Mouse (Mus musculus) MEL (cell line): Measurements from ENCODE around the gene Eif2s2. TPM values are rescaled to one million over a fixed set of nuclear protein-coding genes. Genes with fewer than 3 reads are reported as not detected.

Experiments
- DNase-seq: peaks from one replicate; pipeline ENCODE4 v3.0.0; 2011; ENCODE audit warnings: low read depth, low spot score
- H3K27ac ChIP-seq: 2 replicates; pipeline ENCODE4 v1.5.1; 2012; ENCODE audit warnings: low read depth, mild to moderate bottlenecking, control low read depth, low read length, moderate library complexity; ENCODE audit not compliant: control insufficient read depth
- H3K27me3 ChIP-seq, 2 experiments: fragments of 150-350 bp in 1 of 2; sonication (generic) in 1 of 2; 2 replicates each; pipeline ENCODE4 v1.6.1; 2012; ENCODE audit warnings: low read length in 2 of 2, mild to moderate bottlenecking in 2 of 2, improper control_type of control experiment in 1 of 2, moderate library complexity in 1 of 2; ENCODE audit not compliant: insufficient read depth in 2 of 2, control insufficient read depth in 1 of 2
- H3K36me3 ChIP-seq, 2 experiments: 2 replicates each; pipeline ENCODE4 v1.6.1; 2012 to 2014; ENCODE audit warnings: low read length in 2 of 2, improper control_type of control experiment in 1 of 2, inconsistent platforms in 1 of 2, mild to moderate bottlenecking in 1 of 2; ENCODE audit not compliant: insufficient read depth in 2 of 2, control insufficient read depth in 1 of 2
- H3K4me1 ChIP-seq, 2 experiments: fragments of 150-350 bp in 1 of 2; sonication (generic) in 1 of 2; 2 replicates each; pipeline ENCODE4 v1.6.1; 2012; ENCODE audit warnings: low read length in 2 of 2, improper control_type of control experiment in 1 of 2, mild to moderate bottlenecking in 1 of 2; ENCODE audit not compliant: insufficient read depth in 2 of 2, control insufficient read depth in 1 of 2
- H3K4me3 ChIP-seq, 2 experiments: fragments of 150-350 bp in 1 of 2; sonication (generic) in 1 of 2; 2 replicates each; pipeline ENCODE4 v1.5.1; 2012; ENCODE audit warnings: low read depth in 2 of 2, low read length in 2 of 2, mild to moderate bottlenecking in 2 of 2, moderate library complexity in 2 of 2, control low read depth in 1 of 2, improper control_type of control experiment in 1 of 2; ENCODE audit not compliant: control insufficient read depth in 1 of 2, insufficient read depth in 1 of 2
- H3K79me2 ChIP-seq: 2 replicates; pipeline ENCODE4 v1.6.1; 2012; ENCODE audit warnings: mild to moderate bottlenecking, low read length, moderate library complexity; ENCODE audit not compliant: control insufficient read depth, poor library complexity, insufficient read depth
- H3K9ac ChIP-seq: 2 replicates; pipeline ENCODE4 v1.6.1; 2012; ENCODE audit warnings: low read depth, mild to moderate bottlenecking, control low read depth, low read length, moderate library complexity; ENCODE audit not compliant: control insufficient read depth, poor library complexity, severe bottlenecking
- H3K9me3 ChIP-seq: fragments of 150-350 bp; sonication (generic); replicated peaks from 2 replicates; pipeline ENCODE4 v1.6.1; 2012; ENCODE audit warnings: mild to moderate bottlenecking, low read length, improper control_type of control experiment, moderate library complexity; ENCODE audit not compliant: insufficient read depth
- BHLHE40 ChIP-seq: IDR thresholded peaks from 2 replicates; pipeline ENCODE4 v1.6.1; 2012; ENCODE audit warnings: low read depth, mild to moderate bottlenecking, inconsistent platforms, low read length, improper control_type of control experiment, borderline replicate concordance
- CHD2 ChIP-seq: IDR thresholded peaks from 2 replicates; pipeline ENCODE4 v1.6.1; 2011; ENCODE audit warnings: low read length, improper control_type of control experiment
- CTCF ChIP-seq, 3 experiments: IDR thresholded peaks in 2 of 3; conservative IDR thresholded peaks in 1 of 3; 2 replicates each; pipeline ENCODE4 v1.5.1; 2011 to 2012; ENCODE audit warnings: low read length in 3 of 3, low read depth in 2 of 3, mild to moderate bottlenecking in 2 of 3, improper control_type of control experiment in 1 of 3, inconsistent platforms in 1 of 3, mixed read lengths in 1 of 3, moderate library complexity in 1 of 3; ENCODE audit not compliant: control insufficient read depth in 1 of 3, insufficient read depth in 1 of 3, poor library complexity in 1 of 3, severe bottlenecking in 1 of 3
- E2F4 ChIP-seq: IDR thresholded peaks from 2 replicates; pipeline ENCODE4 v1.6.1; 2011; ENCODE audit warnings: low read depth, low read length, improper control_type of control experiment, borderline replicate concordance
- ELF1 ChIP-seq: IDR thresholded peaks from 2 replicates; pipeline ENCODE4 v1.6.1; 2014; ENCODE audit warnings: low read depth, mild to moderate bottlenecking, inconsistent platforms, low read length, improper control_type of control experiment, moderate library complexity
- GABPA ChIP-seq: IDR thresholded peaks from 2 replicates; pipeline ENCODE4 v1.6.1; 2012; ENCODE audit warnings: low read depth, mild to moderate bottlenecking, inconsistent platforms, low read length, improper control_type of control experiment, moderate library complexity
- JUND ChIP-seq: IDR thresholded peaks from 2 replicates; pipeline ENCODE4 v1.6.1; 2011; ENCODE audit warnings: low read depth, mild to moderate bottlenecking, improper control_type of control experiment, low read length
- MAX ChIP-seq: IDR thresholded peaks from 2 replicates; pipeline ENCODE4 v1.6.1; 2011; ENCODE audit warnings: low read length, improper control_type of control experiment
- MXI1 ChIP-seq: IDR thresholded peaks from 2 replicates; pipeline ENCODE4 v1.6.1; 2011; ENCODE audit warnings: mild to moderate bottlenecking, low read depth, low read length, improper control_type of control experiment
- POLR2A ChIP-seq, 2 experiments: IDR thresholded peaks; 2 replicates each; pipeline ENCODE4 v1.6.1; 2011 to 2012; ENCODE audit warnings: low read length in 2 of 2, mild to moderate bottlenecking in 2 of 2, control low read depth in 1 of 2, improper control_type of control experiment in 1 of 2, low read depth in 1 of 2, moderate library complexity in 1 of 2; ENCODE audit not compliant: control insufficient read depth in 1 of 2, insufficient read depth in 1 of 2, poor library complexity in 1 of 2
- POLR2AphosphoS5 ChIP-seq: IDR thresholded peaks from 2 replicates; pipeline ENCODE4 v1.6.1; 2012; ENCODE audit warnings: low read depth, borderline replicate concordance, mild to moderate bottlenecking, inconsistent platforms, low read length, moderate library complexity, mixed read lengths
- RAD21 ChIP-seq: IDR thresholded peaks from 2 replicates; pipeline ENCODE4 v1.6.1; 2011; ENCODE audit warnings: mild to moderate bottlenecking, low read depth, low read length, improper control_type of control experiment
- RCOR1 ChIP-seq: IDR thresholded peaks from 2 replicates; pipeline ENCODE4 v1.6.1; 2012; ENCODE audit warnings: low read depth, mild to moderate bottlenecking, inconsistent platforms, low read length, improper control_type of control experiment
- UBTF ChIP-seq: IDR thresholded peaks from 2 replicates; pipeline ENCODE4 v1.6.1; 2012; ENCODE audit warnings: low read depth, mild to moderate bottlenecking, inconsistent platforms, low read length, improper control_type of control experiment, moderate library complexity, borderline replicate concordance; ENCODE audit not compliant: insufficient read depth
- ZC3H11A ChIP-seq: IDR thresholded peaks from 2 replicates; pipeline ENCODE4 v1.6.1; 2012; ENCODE audit warnings: low read depth, mild to moderate bottlenecking, inconsistent platforms, low read length, improper control_type of control experiment
- ZKSCAN1 ChIP-seq: IDR thresholded peaks from 2 replicates; pipeline ENCODE4 v1.6.1; 2012; ENCODE audit warnings: low read depth, mild to moderate bottlenecking, inconsistent platforms, low read length, improper control_type of control experiment, moderate library complexity
- ZMIZ1 ChIP-seq: IDR thresholded peaks from 2 replicates; pipeline ENCODE4 v1.6.1; 2012; ENCODE audit warnings: low read depth, mild to moderate bottlenecking, inconsistent platforms, low read length, improper control_type of control experiment, moderate library complexity
- polyA plus RNA-seq, 2 experiments: library from polyadenylated mRNA; stranded (reverse) in 1 of 2; unstranded in 1 of 2; fragments of >175 nt in 1 of 2; fragments of >200 nt in 1 of 2; gene quantifications; 2 replicates each; pipeline versions ENCODE4 v1.2.1 to v1.2.4; 2012; ENCODE audit warnings: low replicate concordance in 2 of 2, low read depth in 1 of 2; ENCODE audit not compliant: insufficient read length in 2 of 2, insufficient read depth in 1 of 2, missing spikeins in 1 of 2
- total RNA-seq: library from RNA; depleted of rRNA; stranded (reverse); fragments of 300-350 nt; gene quantifications from 2 replicates; pipeline ENCODE4 v1.2.3, GENCODE M21; 2012; rRNA removed

Eif2s2 gene
- total and polyA plus RNA-seq, 3 experiments = 105 to 274 (median 172) TPM

DNA sequence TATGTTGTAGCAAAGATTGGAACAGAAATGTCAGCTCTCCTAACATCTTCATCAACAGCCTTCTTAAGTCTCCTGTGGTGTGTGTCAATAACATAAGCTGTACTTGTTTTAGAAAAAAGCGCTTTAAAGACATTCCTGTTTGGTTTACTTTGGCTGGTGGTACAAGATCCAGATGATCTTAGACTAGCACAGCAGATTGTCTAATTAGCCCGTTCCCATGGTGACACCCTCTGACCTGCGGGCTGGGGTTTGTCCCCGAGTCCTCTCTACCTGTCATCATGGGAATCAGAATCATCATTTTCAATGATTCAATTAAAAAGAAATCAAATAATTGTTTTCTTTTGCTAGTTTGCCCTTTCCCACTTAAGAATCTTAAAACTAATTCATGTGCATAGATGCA lies 65.2 kb downstream of the Eif2s2 start:
- H3K4me3 ChIP-seq = no peak overlapping the region
- H3K4me1 ChIP-seq = peaks cover 9 to 11% of the 10 kb centered on the region in 2 experiments
- no peak overlapping the region for H3K27ac ChIP-seq
- H3K36me3 ChIP-seq = peaks cover 3 to 21% of the 10 kb centered on the region in 2 experiments
- DNase-seq = no peak
- peaks cover 27% of the 10 kb centered on the region for H3K79me2 ChIP-seq
- H3K9me3 ChIP-seq = no peaks in the 10 kb centered on the region
- TF ChIP-seq ZMIZ1 = no peak
- TF ChIP-seq CHD2 = no peak
- TF ChIP-seq ZKSCAN1 = no peak
- no peak for TF ChIP-seq BHLHE40
- no peak for TF ChIP-seq CTCF (IDR thresholded peaks at IDR 0.05 in 2 of 3, conservative IDR thresholded peaks at IDR 0.05 in 1 of 3; ENCODE audit: control insufficient read depth in 1 of 3, insufficient read depth in 1 of 3, low read depth in 2 of 3, low read length in 3 of 3, poor library complexity in 1 of 3, severe bottlenecking in 1 of 3)
- TF ChIP-seq POLR2AphosphoS5 = no peak
- TF ChIP-seq JUND = no peak
- TF ChIP-seq RAD21 = no peak
- TF ChIP-seq MXI1 = no peak
- no peak for TF ChIP-seq E2F4
- no peaks in the 10 kb centered on the region for H3K27me3 ChIP-seq
- H3K9ac ChIP-seq = no peak overlapping the region

DNA sequence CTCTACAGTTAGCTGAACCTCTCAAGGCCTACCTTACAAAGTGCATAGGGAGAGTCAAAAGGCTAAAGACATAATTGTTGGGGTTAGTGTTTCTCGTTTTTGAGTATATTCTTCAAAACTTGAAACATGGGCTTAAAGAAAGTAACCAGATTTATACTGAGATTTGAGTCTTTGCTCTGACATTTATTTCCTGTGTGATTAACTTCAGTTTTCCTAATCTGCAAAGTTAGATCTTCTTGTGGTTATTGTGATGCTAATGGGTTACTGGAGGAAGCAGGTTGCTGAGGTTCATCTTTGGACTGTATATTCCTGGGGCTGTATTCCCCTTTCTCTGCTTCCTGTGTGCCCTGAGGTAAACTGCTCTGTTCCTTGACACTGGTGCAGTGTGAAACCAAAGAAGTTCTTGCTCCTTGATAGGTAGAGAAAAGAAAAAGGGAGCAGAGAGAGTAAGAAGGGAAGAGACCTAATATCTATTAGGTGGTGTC lies 66.6 kb downstream of the Eif2s2 start:
- H3K9ac ChIP-seq = no peak overlapping the region
- no peaks in the 10 kb centered on the region; a peak in 1 of 4 replicates for H3K4me1 ChIP-seq
- H3K27ac ChIP-seq = no peak overlapping the region
- no peaks in the 10 kb centered on the region for H3K27me3 ChIP-seq
- TF ChIP-seq POLR2A (IDR thresholded peaks at IDR 0.05; ENCODE audit: control insufficient read depth in 1 of 2, insufficient read depth in 1 of 2, low read depth in 1 of 2, low read length in 2 of 2, poor library complexity in 1 of 2) = no peak
- TF ChIP-seq CHD2 = no peak
- no peak for TF ChIP-seq GABPA
- peak; percentile 96 for TF ChIP-seq RCOR1
- TF ChIP-seq ELF1 = no peak
- TF ChIP-seq UBTF = no peak
- no peak for TF ChIP-seq ZC3H11A
- no peak for TF ChIP-seq MAX
- peaks cover 3 to 7% of the 10 kb centered on the region in 2 experiments for H3K36me3 ChIP-seq
- H3K79me2 ChIP-seq = peaks cover 28% of the 10 kb centered on the region
- DNase-seq = no peak
- H3K9me3 ChIP-seq = no peaks in the 10 kb centered on the region
- no peak overlapping the region for H3K4me3 ChIP-seq

Other genes with a start within 250 kb of the Eif2s2 start
- gene Chmp4b, start 241.2 kb downstream of the Eif2s2 start, total RNA-seq = 118 TPM in 2 replicates
- gene Chmp4b, start 241.2 kb downstream of the Eif2s2 start, polyA plus RNA-seq = 100 to 1,000 TPM in 1 of 2 experiments, not detected in 1; 196 TPM
- not detected in 2 replicates for gene Gm14214, start 122.9 kb downstream of the Eif2s2 start, total RNA-seq
- under 1 TPM in 1 of 2 experiments, not detected in 1; 0.17 TPM for gene Gm14214, start 122.9 kb downstream of the Eif2s2 start, polyA plus RNA-seq
- gene Raly, start 101.8 kb downstream of the Eif2s2 start, total RNA-seq = 214 and 237 TPM in 2 replicates
- 100 to 1,000 TPM in 1 of 2 experiments, not detected in 1; 407 TPM for gene Raly, start 101.8 kb downstream of the Eif2s2 start, polyA plus RNA-seq
- not detected in 2 replicates for gene a, start 101.5 kb downstream of the Eif2s2 start, total RNA-seq
- not detected for gene a, start 101.5 kb downstream of the Eif2s2 start, polyA plus RNA-seq
- 0.08 and 0.13 TPM in 2 replicates for gene Gm14226, start 125.3 kb upstream of the Eif2s2 start, total RNA-seq
- gene Gm14226, start 125.3 kb upstream of the Eif2s2 start, polyA plus RNA-seq = under 1 TPM in 1 of 2 experiments, not detected in 1; 0.07 TPM
- gene Ahcy, start 181.6 kb upstream of the Eif2s2 start, total RNA-seq = 255 and 325 TPM in 2 replicates
- gene Ahcy, start 181.6 kb upstream of the Eif2s2 start, polyA plus RNA-seq = 1,000 to 10,000 TPM in 1 of 2 experiments, 100 to 1,000 TPM in 1; 364 to 5,082 TPM
- gene Itch, start 240.6 kb upstream of the Eif2s2 start, total RNA-seq = 18.1 and 18.3 TPM in 2 replicates
- gene Itch, start 240.6 kb upstream of the Eif2s2 start, polyA plus RNA-seq = 10 to 100 TPM; 15.2 to 53.6 TPM